In genomic region chr17:36836874-36837647, GRCm38 (mm10) we compare ENCODE assay signal across 8 mouse cellular contexts. TPM values are rescaled to one million over a fixed set of nuclear protein-coding genes. Genes with fewer than 3 reads are reported as not detected.
DNase-seq lines count a peak whose midpoint lies in the region; ATAC-seq and TF ChIP-seq lines count a peak whose summit lies in the region.

TSS of gene Trim26 (plus strand) at chr17:36837134.

- in situ Hi-C loops in ES-E14 (cut with MboI; ENCODE audit: low sequenced_read_pairs in 2 of 2, unreplicated experiment in 2 of 2), result no loop called here

- ATAC-seq in forebrain, embryonic 15.5 days (replicated peaks), result peak; percentile 99
- peak; percentile 97 for ATAC-seq in neutrophil, adult 5-6 weeks (ENCODE audit: extremely low read depth, insufficient number of reproducible peaks, low FRiP score, poor library complexity, severe bottlenecking)

- TF ChIP-seq POLR2A in lung, adult 2 months (IDR thresholded peaks at IDR 0.05; ENCODE audit: borderline replicate concordance, extremely low read depth, low read depth, low read length), result peak; percentile 71; the same call in 1 of the 2 replicates

- DNase-seq in ES-E14 (ENCODE audit: low read depth, low spot score), result peak; percentile 96
- DNase-seq in cerebellum, adult 11-12 months, result peak; percentile 97
- DNase-seq in heart, postnatal 25 days (ENCODE audit: low spot score), result peak; percentile 96
- peak; percentile 94 to 98 for DNase-seq in layer of hippocampus, adult 18-20 months (ENCODE audit: low spot score in 2 of 2)
- peak; percentile 98 for DNase-seq in lung, adult 2 months
- peak; percentile 89 to 94 for DNase-seq in thymus, adult 18-20 months

- intact Hi-C loops in heart, postnatal 25 days (cut with DNase I), result loop anchor here (5.0 kb wide), 1 partner anchor 120 kb away; the partner anchor contains the start of genes Znrd1 and Znrd1as

- no peaks in the 10 kb centered on the region for H3K9me3 ChIP-seq in ES-E14 (ENCODE audit: control insufficient read depth, insufficient read depth, low read depth, low read length)
- H3K9me3 ChIP-seq in forebrain, embryonic 15.5 days, result no peaks in the 10 kb centered on the region

- peaks cover 14 to 18% of the 10 kb centered on the region in 2 experiments for H3K4me1 ChIP-seq in ES-E14 (ENCODE audit: control insufficient read depth in 2 of 2, insufficient read depth in 2 of 2, low read length in 2 of 2, poor library complexity in 1 of 2)
- H3K4me1 ChIP-seq in forebrain, embryonic 15.5 days, result peaks cover 21% of the 10 kb centered on the region
- H3K4me1 ChIP-seq in lung, adult 2 months (ENCODE audit: control insufficient read depth, insufficient read depth, low read length), result peaks cover 3% of the 10 kb centered on the region; the same call in 1 of the 2 replicates

- TF ChIP-seq CTCF in lung, adult 2 months (IDR thresholded peaks at IDR 0.05; ENCODE audit: insufficient read depth, low read length), result no peak

- peak within 1 kb of the TSS; percentile 66 for H3K4me2 ChIP-seq in forebrain, embryonic 15.5 days (replicated peaks)

- H3K9ac ChIP-seq in ES-E14 (ENCODE audit: insufficient read depth, low read depth, low read length, poor library complexity, severe bottlenecking), result peak within 1 kb of the TSS; percentile 90
- peak within 1 kb of the TSS; percentile 75 for H3K9ac ChIP-seq in forebrain, embryonic 15.5 days (replicated peaks)

- WGBS in forebrain, embryonic 15.5 days, result under 1% methylated on average over 57 of the region's 58 CpGs
- 1% methylated on average over 58 of the region's 58 CpGs for WGBS in lung, adult 2 months

- peak within 1 kb of the TSS; percentile 17; the same call in 1 of the 2 replicates for H3K27ac ChIP-seq in ES-E14 (ENCODE audit: insufficient read depth, low read depth, low read length, poor library complexity, severe bottlenecking)
- peak within 1 kb of the TSS; percentile 88 for H3K27ac ChIP-seq in forebrain, embryonic 15.5 days (replicated peaks)

- H3K4me3 ChIP-seq in ES-E14 (ENCODE audit: insufficient read depth in 1 of 2, low read depth in 1 of 2, low read length in 2 of 2, poor library complexity in 1 of 2, severe bottlenecking in 1 of 2), result peak within 1 kb of the TSS; percentile 78 to 97
- peak within 1 kb of the TSS; percentile 75 for H3K4me3 ChIP-seq in forebrain, embryonic 15.5 days
- peak within 1 kb of the TSS; percentile 88 for H3K4me3 ChIP-seq in lung, adult 2 months (replicated peaks; ENCODE audit: extremely low read depth, low read depth, low read length)

- H3K36me3 ChIP-seq in ES-E14 (ENCODE audit: control insufficient read depth, insufficient read depth, low read length, poor library complexity, severe bottlenecking), result no peaks in the 10 kb centered on the region; the same call in 1 of the 2 replicates
- no peaks in the 10 kb centered on the region for H3K36me3 ChIP-seq in forebrain, embryonic 15.5 days

- no peaks in the 10 kb centered on the region for H3K27me3 ChIP-seq in forebrain, embryonic 15.5 days

TF ChIP-seq in ES-E14, 5 proteins besides CTCF, POLR2A, EP300 and RAD21:
- TF ChIP-seq HCFC1 (IDR thresholded peaks at IDR 0.05; ENCODE audit: borderline replicate concordance, insufficient read depth, low read length), result no peak
- TF ChIP-seq ZNF384 (IDR thresholded peaks at IDR 0.05; ENCODE audit: low read depth, low read length), result no peak
- peak; percentile 94 for TF ChIP-seq CHD2 (IDR thresholded peaks at IDR 0.05; ENCODE audit: low read depth, low read length)
- no peak for TF ChIP-seq MAFK (IDR thresholded peaks at IDR 0.05; ENCODE audit: insufficient read depth, low read depth, low read length)
- no peak for TF ChIP-seq ZC3H11A (IDR thresholded peaks at IDR 0.05; ENCODE audit: borderline replicate concordance, low read depth, low read length)
TF ChIP-seq in ES-E14: peak in this region for 1.

RNA-seq across cellular contexts. Expression of gene Trim26, which starts in this region (rescaled TPM):
- total RNA-seq in ES-E14 (2012; rRNA removed), result 21.1 and 24.6 TPM in 2 replicates
- polyA plus RNA-seq in forebrain, embryonic 15.5 days (2015; fragmentation: Nextera tagmentation; extraction: Ambion mirVana), result 34.2 and 36.0 TPM in 2 replicates
- total RNA-seq in heart, postnatal 25 days (2021), result 10 to 100 TPM; 19.4 to 20.5 TPM
- 10 to 100 TPM; 18.1 to 20.3 TPM for total RNA-seq in layer of hippocampus, adult 18-20 months (2021)
- polyA plus RNA-seq in lung, adult 2 months (2012; rRNA removed), result 34.5 and 48.7 TPM in 2 replicates
- 81.9 and 95.2 TPM in 2 replicates for total RNA-seq in neutrophil, adult 5-6 weeks (2017)

Comparison
In these comparisons a context has a peak if more than half of its experiments do, and no peak if none do; other contexts are left out.
1. Peak in every context shown above with its lines: DNase-seq, ATAC-seq, H3K4me3 ChIP-seq and H3K27ac ChIP-seq.